Comparison of ENCODE assay signal across 31 mouse cellular contexts in the genomic region with DNA sequence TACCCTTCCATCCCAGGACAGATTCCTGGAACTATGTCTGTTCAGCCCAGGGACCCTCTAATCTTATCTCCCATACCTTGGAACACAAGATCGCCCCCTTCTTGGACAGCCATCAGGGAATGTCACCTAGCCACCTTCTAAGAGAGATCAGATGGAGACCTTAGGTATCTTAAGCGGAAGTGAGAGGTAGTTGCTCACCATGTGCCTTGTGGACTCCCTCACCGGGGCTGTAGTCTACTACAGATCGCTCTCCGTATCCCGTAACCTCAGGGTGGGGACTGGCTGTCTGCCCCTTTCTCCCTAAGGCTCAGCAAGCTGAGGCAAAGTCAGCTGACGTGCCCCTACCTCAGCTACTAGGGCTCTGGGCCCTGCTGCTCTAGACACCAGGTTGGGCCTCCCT. TPM values are rescaled to one million over a fixed set of nuclear protein-coding genes. Genes with fewer than 3 reads are reported as not detected.
A peak's percentile ranks its signal among the peaks of the same experiment; 100 is the strongest.
DNase-seq lines count a peak whose midpoint lies in the region; ATAC-seq and TF ChIP-seq lines count a peak whose summit lies in the region.
"Had no signal": no experiment of that assay in that cellular context is flagged by ENCODE, and none has a peak within 500 bp of the region (broad histone marks: within the 10 kb centered on the region; RNA-seq: fewer than 3 reads in every experiment).

No protein-coding gene starts in this region.

- H3K4me1 ChIP-seq in kidney, embryonic 15.5 days: peaks cover 54% of the 10 kb centered on the region
- no peaks in the 10 kb centered on the region; the same call in 1 of the 2 replicates for H3K4me1 ChIP-seq in bone marrow, adult 2 months (ENCODE audit: control insufficient read depth, insufficient read depth, low read length)
- H3K4me1 ChIP-seq in intestine, embryonic 15.5 days (replicated peaks): peaks cover 34% of the 10 kb centered on the region
- H3K4me1 ChIP-seq in liver, embryonic 15.5 days (replicated peaks): peaks cover 57% of the 10 kb centered on the region

- DNase-seq in kidney, postnatal 10 days: no peak
- no peak for DNase-seq in spleen, postnatal 4 days (ENCODE audit: low spot score in 2 of 2)
- no peak for DNase-seq in adrenal gland, adult 18-20 months (ENCODE audit: low spot score in 2 of 2)
- DNase-seq: adrenal gland, postnatal 10 days; cerebellum, adult 8-10 months; cerebellum, postnatal 36 days; embryo, embryonic 11 days; left cerebral cortex, postnatal 4 days; right cerebral cortex, postnatal 14 days had no signal

- H3K36me3 ChIP-seq in kidney, embryonic 15.5 days: peaks cover 46% of the 10 kb centered on the region
- peaks cover 26% of the 10 kb centered on the region for H3K36me3 ChIP-seq in intestine, embryonic 15.5 days
- H3K36me3 ChIP-seq in liver, embryonic 15.5 days (replicated peaks): peaks cover 43% of the 10 kb centered on the region

- ATAC-seq in kidney, embryonic 15.5 days (replicated peaks; ENCODE audit: low FRiP score): no peak
- ATAC-seq in intestine, embryonic 15.5 days: no peak
- ATAC-seq in liver, embryonic 15.5 days (ENCODE audit: insufficient read depth): no peak
- ATAC-seq: activated CD4-positive, CD25-positive, alpha-beta regulatory T cell, adult 4 months; hindbrain, postnatal 0 days; lung, postnatal 0 days had no signal

- H3K9me3 ChIP-seq in kidney, embryonic 15.5 days (replicated peaks): no peaks in the 10 kb centered on the region
- no peaks in the 10 kb centered on the region for H3K9me3 ChIP-seq in intestine, embryonic 15.5 days
- no peaks in the 10 kb centered on the region for H3K9me3 ChIP-seq in liver, embryonic 15.5 days (replicated peaks)
- H3K9me3 ChIP-seq: embryonic facial prominence, embryonic 15.5 days; forebrain, embryonic 10.5 days; heart, embryonic 10.5 days; limb, embryonic 15.5 days had no signal

- no peak overlapping the region for H3K4me3 ChIP-seq in kidney, embryonic 15.5 days (replicated peaks)
- H3K4me3 ChIP-seq in bone marrow, adult 2 months (replicated peaks; ENCODE audit: control insufficient read depth, low read depth, low read length): no peak overlapping the region
- no peak overlapping the region for H3K4me3 ChIP-seq in intestine, embryonic 15.5 days (replicated peaks)
- no peak overlapping the region for H3K4me3 ChIP-seq in liver, embryonic 15.5 days (replicated peaks)
- H3K4me3 ChIP-seq: embryonic facial prominence, embryonic 15.5 days; forebrain, embryonic 10.5 days; heart, embryonic 10.5 days; left cerebral cortex, adult 2 months; limb, embryonic 15.5 days had no signal

- no peak for TF ChIP-seq CTCF in bone marrow, adult 2 months (IDR thresholded peaks at IDR 0.05; ENCODE audit: control insufficient read depth, insufficient read depth, low read length)

- H3K27ac ChIP-seq in kidney, embryonic 15.5 days: 0 out of 2 replicates have a peak overlapping the region, but pooled peaks have one; percentile 78
- H3K27ac ChIP-seq in bone marrow, adult 2 months (ENCODE audit: control insufficient read depth, insufficient read depth, low read depth, low read length, poor library complexity): peak overlapping the region; percentile 36
- H3K27ac ChIP-seq in intestine, embryonic 15.5 days: peak overlapping the region; percentile 64; the same call in 1 of the 2 replicates
- peak overlapping the region; percentile 87 for H3K27ac ChIP-seq in liver, embryonic 15.5 days (replicated peaks)
- H3K27ac ChIP-seq: embryonic facial prominence, embryonic 15.5 days; forebrain, embryonic 10.5 days; heart, embryonic 10.5 days; hindbrain, postnatal 0 days; left cerebral cortex, adult 2 months; limb, embryonic 15.5 days; macrophage had no signal

- WGBS in kidney, embryonic 15.5 days: 95% methylated on average over 7 of the region's 7 CpGs
- WGBS in bone marrow, adult 2 months: 83% methylated on average over 7 of the region's 7 CpGs
- WGBS in intestine, embryonic 15.5 days: 88% methylated on average over 7 of the region's 7 CpGs
- 54% methylated on average over 7 of the region's 7 CpGs for WGBS in liver, embryonic 15.5 days (ENCODE audit: insufficient replicate concordance)

- TF ChIP-seq POLR2A in bone marrow, adult 2 months (IDR thresholded peaks at IDR 0.05; ENCODE audit: borderline replicate concordance, control insufficient read depth, low read depth, low read length): no peak

- H3K27me3 ChIP-seq in kidney, embryonic 15.5 days: no peaks in the 10 kb centered on the region
- H3K27me3 ChIP-seq in intestine, embryonic 15.5 days (replicated peaks): no peaks in the 10 kb centered on the region
- no peaks in the 10 kb centered on the region for H3K27me3 ChIP-seq in liver, embryonic 15.5 days
- H3K27me3 ChIP-seq: embryonic facial prominence, embryonic 15.5 days; limb, embryonic 15.5 days had no signal

- no peak overlapping the region for H3K4me2 ChIP-seq in kidney, embryonic 15.5 days
- H3K4me2 ChIP-seq in intestine, embryonic 15.5 days (replicated peaks): no peak overlapping the region
- H3K4me2 ChIP-seq in liver, embryonic 15.5 days: peak overlapping the region; percentile 49
- H3K4me2 ChIP-seq: embryonic facial prominence, embryonic 15.5 days; limb, embryonic 15.5 days had no signal

- H3K9ac ChIP-seq in kidney, embryonic 15.5 days: no peak overlapping the region
- H3K9ac ChIP-seq in intestine, embryonic 15.5 days: no peak overlapping the region
- H3K9ac ChIP-seq in liver, embryonic 15.5 days: peak overlapping the region; percentile 31; the same call in 1 of the 2 replicates
- H3K9ac ChIP-seq: embryonic facial prominence, embryonic 15.5 days; limb, embryonic 15.5 days had no signal

RNA-seq across cellular contexts. Expression of gene Ly6g5c, which starts 4.0 kb away (rescaled TPM):
- not detected in 2 replicates for polyA plus RNA-seq in kidney, embryonic 15.5 days (2015; fragmentation: Nextera tagmentation; extraction: Ambion mirVana)
- not detected in 2 replicates for polyA plus RNA-seq in bone marrow, adult 2 months (2011; ENCODE audit: insufficient read depth, insufficient read length, low replicate concordance, missing spikeins)
- polyA plus RNA-seq in intestine, embryonic 15.5 days (2015; fragmentation: Nextera tagmentation; extraction: Ambion mirVana): not detected in 2 replicates
- not detected in 2 replicates for polyA plus RNA-seq in liver, embryonic 15.5 days (2015; fragmentation: Nextera tagmentation; extraction: Ambion mirVana)
- not detected for total RNA-seq in adrenal gland, adult 18-20 months (2021)
- total RNA-seq: adrenal gland, postnatal 10 days; gastrocnemius, adult 8-10 months; granulocyte monocyte progenitor cell, adult 5-6 weeks; hematopoietic stem cell, adult 5-6 weeks; hindbrain, postnatal 0 days; layer of hippocampus, postnatal 10 days; left cerebral cortex, adult 2 months; left cerebral cortex, postnatal 4 days; neutrophil, adult 5-6 weeks had no signal
- polyA plus RNA-seq: activated CD4-positive, CD25-positive, alpha-beta regulatory T cell, adult 4 months; C2C12; embryonic facial prominence, embryonic 15.5 days; forebrain, embryonic 10.5 days; heart, embryonic 10.5 days; hindbrain, postnatal 0 days; kidney, adult 2 months; large intestine, adult 2 months; limb, embryonic 15.5 days; lung, postnatal 0 days; macrophage; thymus, postnatal 0 days had no signal

RNA-seq across cellular contexts. Expression of gene Ly6g5b, which starts 11.1 kb away (rescaled TPM):
- polyA plus RNA-seq in kidney, embryonic 15.5 days (2015; fragmentation: Nextera tagmentation; extraction: Ambion mirVana): 0.99 and 1.9 TPM in 2 replicates
- polyA plus RNA-seq in bone marrow, adult 2 months (2011; ENCODE audit: insufficient read depth, insufficient read length, low replicate concordance, missing spikeins): 3.4 and 4.7 TPM in 2 replicates
- 0.83 and 0.85 TPM in 2 replicates for polyA plus RNA-seq in intestine, embryonic 15.5 days (2015; fragmentation: Nextera tagmentation; extraction: Ambion mirVana)
- 0.23 and 0.24 TPM in 2 replicates for polyA plus RNA-seq in liver, embryonic 15.5 days (2015; fragmentation: Nextera tagmentation; extraction: Ambion mirVana)
- total RNA-seq in adrenal gland, adult 18-20 months (2021): under 1 TPM; 0.33 to 0.67 TPM
- total RNA-seq: gastrocnemius, adult 8-10 months; granulocyte monocyte progenitor cell, adult 5-6 weeks; hematopoietic stem cell, adult 5-6 weeks had no signal
- polyA plus RNA-seq: macrophage had no signal

RNA-seq across cellular contexts. Expression of gene Abhd16a, which starts 15.0 kb away (rescaled TPM):
- 94.7 and 103 TPM in 2 replicates for polyA plus RNA-seq in kidney, embryonic 15.5 days (2015; fragmentation: Nextera tagmentation; extraction: Ambion mirVana)
- 48.7 and 73.1 TPM in 2 replicates for polyA plus RNA-seq in bone marrow, adult 2 months (2011; ENCODE audit: insufficient read depth, insufficient read length, low replicate concordance, missing spikeins)
- 92.1 and 96.4 TPM in 2 replicates for polyA plus RNA-seq in intestine, embryonic 15.5 days (2015; fragmentation: Nextera tagmentation; extraction: Ambion mirVana)
- 50.0 and 53.2 TPM in 2 replicates for polyA plus RNA-seq in liver, embryonic 15.5 days (2015; fragmentation: Nextera tagmentation; extraction: Ambion mirVana)
- 10 to 100 TPM; 75.0 to 88.2 TPM for total RNA-seq in adrenal gland, adult 18-20 months (2021)

RNA-seq across cellular contexts. Expression of gene Gpank1, which starts 17.2 kb away (rescaled TPM):
- polyA plus RNA-seq in kidney, embryonic 15.5 days (2015; fragmentation: Nextera tagmentation; extraction: Ambion mirVana): 19.0 and 20.3 TPM in 2 replicates
- 29.8 and 39.0 TPM in 2 replicates for polyA plus RNA-seq in bone marrow, adult 2 months (2011; ENCODE audit: insufficient read depth, insufficient read length, low replicate concordance, missing spikeins)
- 17.7 and 19.1 TPM in 2 replicates for polyA plus RNA-seq in intestine, embryonic 15.5 days (2015; fragmentation: Nextera tagmentation; extraction: Ambion mirVana)
- 12.8 and 15.5 TPM in 2 replicates for polyA plus RNA-seq in liver, embryonic 15.5 days (2015; fragmentation: Nextera tagmentation; extraction: Ambion mirVana)
- 10 to 100 TPM; 14.8 to 16.2 TPM for total RNA-seq in adrenal gland, adult 18-20 months (2021)

RNA-seq across cellular contexts. Expression of gene Csnk2b, which starts 17.8 kb away (rescaled TPM):
- 281 and 284 TPM in 2 replicates for polyA plus RNA-seq in kidney, embryonic 15.5 days (2015; fragmentation: Nextera tagmentation; extraction: Ambion mirVana)
- 155 and 166 TPM in 2 replicates for polyA plus RNA-seq in bone marrow, adult 2 months (2011; ENCODE audit: insufficient read depth, insufficient read length, low replicate concordance, missing spikeins)
- 248 and 271 TPM in 2 replicates for polyA plus RNA-seq in intestine, embryonic 15.5 days (2015; fragmentation: Nextera tagmentation; extraction: Ambion mirVana)
- 125 TPM in 2 replicates for polyA plus RNA-seq in liver, embryonic 15.5 days (2015; fragmentation: Nextera tagmentation; extraction: Ambion mirVana)
- total RNA-seq in adrenal gland, adult 18-20 months (2021): 100 to 1,000 TPM; 192 to 217 TPM

Comparison
In these comparisons a context has a peak if more than half of its experiments do, and no peak if none do; other contexts are left out.
1. H3K27ac ChIP-seq: peak in every context shown above with its lines; median percentile 87 in liver, embryonic 15.5 days; 78 in kidney, embryonic 15.5 days; 64 in intestine, embryonic 15.5 days; 36 in bone marrow, adult 2 months.